Mouse (Mus musculus) limb, embryonic 10.5 days (tissue): ENCODE measurements at regions not wholly inside any gene's neighbourhood (a gene's known extent, or its start where the extent isn't known, plus 50 kb on each side); places are given as distances from the start of the nearest gene placed in this dataset.

Experiments
- DNase-seq: peaks from one replicate; pipeline ENCODE4 v3.0.0-alpha.2; 2017; ENCODE audit warnings: low spot score
- H3K27ac ChIP-seq: fragments of 300-500 bp; sonication (generic); 2 replicates; pipeline ENCODE4 v1.5.1; 2016; ENCODE audit warnings: mild to moderate bottlenecking
- H3K27me3 ChIP-seq: fragments of 300-500 bp; sonication (generic); 2 replicates; pipeline ENCODE4 v1.6.1; 2016; ENCODE audit warnings: low read depth, mild to moderate bottlenecking; ENCODE audit not compliant: poor library complexity, severe bottlenecking
- H3K36me3 ChIP-seq: fragments of 300-500 bp; sonication (generic); 2 replicates; pipeline ENCODE4 v1.6.1; 2016; ENCODE audit warnings: mild to moderate bottlenecking, moderate library complexity
- H3K4me1 ChIP-seq: fragments of 300-500 bp; sonication (generic); 2 replicates; pipeline ENCODE4 v1.6.1; 2016
- H3K4me3 ChIP-seq: fragments of 300-500 bp; sonication (generic); 2 replicates; pipeline ENCODE4 v1.5.1; 2016; ENCODE audit warnings: mild to moderate bottlenecking, moderate library complexity
- H3K9me3 ChIP-seq: fragments of 300-500 bp; sonication (generic); replicated peaks from 2 replicates; pipeline ENCODE4 v1.6.1; 2016; ENCODE audit warnings: mild to moderate bottlenecking
- WGBS: fragments of 180-500 bp; shearing (Covaris S2); methylation state at CpG from one replicate; pipeline ENCODE4 v1.1.7; 2016; 5-methylcytosine and 5-hydroxymethylcytosine counted together

GRCm38 (mm10) chr14:54161916-54162315 is 92.0 kb downstream of the Dad1 start:
- 70% methylated on average over 8 of the region's 8 CpGs for WGBS
- no peak for DNase-seq

GRCm38 (mm10) chr14:54161206-54161605 is 92.7 kb downstream of the Dad1 start:
- Histone ChIP-seq H3K27me3 (no peaks in the 10 kb centered on the region), H3K4me1 (peaks cover 3% of the 10 kb centered on the region), H3K9me3 (no peaks in the 10 kb centered on the region), H3K36me3 (no peaks in the 10 kb centered on the region), H3K27ac (no peak overlapping the region), H3K4me3 (no peak overlapping the region)
- WGBS: 75% methylated on average over 7 of the region's 7 CpGs
- DNase-seq: no peak

More at GRCm38 (mm10) chr14:54161916-54162315, 92.0 kb downstream of the Dad1 start:
- no peaks in the 10 kb centered on the region for H3K9me3 ChIP-seq
- H3K36me3 ChIP-seq: no peaks in the 10 kb centered on the region
- peaks cover 7% of the 10 kb centered on the region for H3K4me1 ChIP-seq
- H3K4me3 ChIP-seq: no peak overlapping the region
- H3K27me3 ChIP-seq: no peaks in the 10 kb centered on the region
- no peak overlapping the region for H3K27ac ChIP-seq

- H3K4me1 ChIP-seq: no peaks in the 10 kb centered on the region
- H3K4me3 ChIP-seq: no peak overlapping the region
- no peaks in the 10 kb centered on the region for H3K36me3 ChIP-seq
- no peak for DNase-seq
- H3K27me3 ChIP-seq: no peaks in the 10 kb centered on the region
- H3K27ac ChIP-seq: no peak overlapping the region
- WGBS: 95% methylated on average over 7 of the region's 7 CpGs
- no peaks in the 10 kb centered on the region for H3K9me3 ChIP-seq
Observed at GRCm38 (mm10) chr14:54159816-54160215, 94.1 kb downstream of the Dad1 start.

- H3K36me3 ChIP-seq: no peaks in the 10 kb centered on the region
- WGBS: 93% methylated on average over 9 of the region's 9 CpGs
- no peak for DNase-seq
- no peaks in the 10 kb centered on the region for H3K27me3 ChIP-seq
- H3K27ac ChIP-seq: no peak overlapping the region
- H3K9me3 ChIP-seq: no peaks in the 10 kb centered on the region
- no peaks in the 10 kb centered on the region for H3K4me1 ChIP-seq
- H3K4me3 ChIP-seq: no peak overlapping the region
Observed at GRCm38 (mm10) chr14:54158214-54158965, 95.5 kb downstream of the Dad1 start.

GRCm38 (mm10) chr14:54156536-54156935 is 97.4 kb downstream of the Dad1 start:
- Histone ChIP-seq H3K36me3 (no peaks in the 10 kb centered on the region), H3K27me3 (no peaks in the 10 kb centered on the region), H3K4me3 (no peak overlapping the region), H3K27ac (no peak overlapping the region), H3K4me1 (no peaks in the 10 kb centered on the region), H3K9me3 (no peaks in the 10 kb centered on the region)
- WGBS: 87% methylated on average over 6 of the region's 6 CpGs
- no peak for DNase-seq

- Histone ChIP-seq H3K27ac (no peak overlapping the region), H3K4me1 (no peaks in the 10 kb centered on the region), H3K27me3 (no peaks in the 10 kb centered on the region), H3K4me3 (no peak overlapping the region), H3K36me3 (no peaks in the 10 kb centered on the region), H3K9me3 (no peaks in the 10 kb centered on the region)
- DNase-seq: peak; percentile 80
- WGBS: 54% methylated on average over 6 of the region's 6 CpGs
Observed at GRCm38 (mm10) chr14:54152485-54153235, 101.2 kb downstream of the Dad1 start.

- WGBS: 85% methylated on average over 2 of the region's 2 CpGs
- H3K36me3 ChIP-seq: no peaks in the 10 kb centered on the region
- no peak for DNase-seq
- H3K9me3 ChIP-seq: no peaks in the 10 kb centered on the region
- no peak overlapping the region for H3K4me3 ChIP-seq
- no peaks in the 10 kb centered on the region for H3K4me1 ChIP-seq
- no peak overlapping the region for H3K27ac ChIP-seq
- no peaks in the 10 kb centered on the region for H3K27me3 ChIP-seq
Observed at GRCm38 (mm10) chr14:54151921-54152320, 102.0 kb downstream of the Dad1 start.

GRCm38 (mm10) chr14:54151272-54151671 is 102.6 kb downstream of the Dad1 start:
- H3K36me3 ChIP-seq: no peaks in the 10 kb centered on the region
- no peak overlapping the region for H3K4me3 ChIP-seq
- no peak for DNase-seq
- WGBS: 95% methylated on average over 3 of the region's 3 CpGs
- H3K4me1 ChIP-seq: peaks cover 4% of the 10 kb centered on the region
- no peaks in the 10 kb centered on the region for H3K27me3 ChIP-seq
- no peak overlapping the region for H3K27ac ChIP-seq
- no peaks in the 10 kb centered on the region for H3K9me3 ChIP-seq

GRCm38 (mm10) chr14:54150221-54150620 is 103.7 kb downstream of the Dad1 start:
- H3K36me3 ChIP-seq: no peaks in the 10 kb centered on the region
- no peaks in the 10 kb centered on the region for H3K9me3 ChIP-seq
- H3K27me3 ChIP-seq: no peaks in the 10 kb centered on the region
- peaks cover 9% of the 10 kb centered on the region for H3K4me1 ChIP-seq
- H3K27ac ChIP-seq: no peak overlapping the region
- no peak overlapping the region for H3K4me3 ChIP-seq
- no peak for DNase-seq
- WGBS: 93% methylated on average over 5 of the region's 5 CpGs

- WGBS: 94% methylated on average over 10 of the region's 10 CpGs
- no peaks in the 10 kb centered on the region for H3K27me3 ChIP-seq
Observed at GRCm38 (mm10) chr14:54148626-54149025, 105.3 kb downstream of the Dad1 start.

GRCm38 (mm10) chr14:54148121-54148520 is 105.8 kb downstream of the Dad1 start:
- DNase-seq: no peak
- Histone ChIP-seq H3K9me3 (no peaks in the 10 kb centered on the region), H3K27me3 (no peaks in the 10 kb centered on the region), H3K27ac (no peak overlapping the region), H3K4me1 (peaks cover 9% of the 10 kb centered on the region), H3K36me3 (no peaks in the 10 kb centered on the region), H3K4me3 (no peak overlapping the region)
- 91% methylated on average over 4 of the region's 4 CpGs for WGBS

More at GRCm38 (mm10) chr14:54148626-54149025, 105.3 kb downstream of the Dad1 start:
- Histone ChIP-seq H3K27ac (no peak overlapping the region), H3K36me3 (no peaks in the 10 kb centered on the region), H3K4me3 (no peak overlapping the region), H3K9me3 (no peaks in the 10 kb centered on the region), H3K4me1 (peaks cover 9% of the 10 kb centered on the region)
- no peak for DNase-seq

- DNase-seq: no peak
- no peaks in the 10 kb centered on the region for H3K9me3 ChIP-seq
- no peaks in the 10 kb centered on the region for H3K36me3 ChIP-seq
- WGBS: 82% methylated on average over 6 of the region's 7 CpGs
- no peaks in the 10 kb centered on the region for H3K27me3 ChIP-seq
- H3K4me1 ChIP-seq: peaks cover 9% of the 10 kb centered on the region
- H3K27ac ChIP-seq: no peak overlapping the region
- no peak overlapping the region for H3K4me3 ChIP-seq
Observed at GRCm38 (mm10) chr14:54147546-54147945, 106.4 kb downstream of the Dad1 start.
